Mouse (Mus musculus) activated CD4-positive, CD25-positive, alpha-beta regulatory T cell, adult 4 months (primary cell): ENCODE results near the gene Skp1a. TPM values are rescaled to one million over a fixed set of nuclear protein-coding genes. Genes with fewer than 3 reads are reported as not detected.

ENCODE experiments used
- ATAC-seq: one replicate; pipeline ENCODE4 v1.8.0; 2017
- polyA plus RNA-seq, 2 experiments: library from polyadenylated mRNA; unstranded; fragments of 100-300 nt; shearing (Covaris generic); gene quantifications; one replicate each; pipeline ENCODE4 v1.2.1; 2017

Gene Skp1a
- polyA plus RNA-seq, 2 experiments from 2014 or later: 281 to 307 TPM

DNA sequence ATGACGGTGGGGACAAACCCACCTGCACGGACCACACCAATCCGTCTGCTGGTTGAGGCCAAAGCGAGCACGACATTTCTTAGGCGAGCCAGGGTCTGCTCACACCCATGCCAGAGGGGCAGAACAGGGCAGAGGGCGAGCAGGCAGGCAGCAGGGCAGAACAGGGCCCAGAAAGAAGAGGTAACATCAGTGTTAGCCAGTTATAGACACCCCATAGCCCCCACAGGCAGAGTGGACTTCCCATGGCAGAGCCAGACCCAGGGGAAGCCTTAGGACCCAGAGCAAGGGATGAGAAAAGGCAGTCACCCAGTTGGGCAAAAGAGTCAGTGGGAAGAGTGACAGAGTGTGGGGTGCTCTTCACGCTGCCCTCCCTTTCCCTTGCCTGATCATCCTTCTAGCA lies 23.3 kb downstream of the Skp1a start:
- no peak for ATAC-seq

DNA sequence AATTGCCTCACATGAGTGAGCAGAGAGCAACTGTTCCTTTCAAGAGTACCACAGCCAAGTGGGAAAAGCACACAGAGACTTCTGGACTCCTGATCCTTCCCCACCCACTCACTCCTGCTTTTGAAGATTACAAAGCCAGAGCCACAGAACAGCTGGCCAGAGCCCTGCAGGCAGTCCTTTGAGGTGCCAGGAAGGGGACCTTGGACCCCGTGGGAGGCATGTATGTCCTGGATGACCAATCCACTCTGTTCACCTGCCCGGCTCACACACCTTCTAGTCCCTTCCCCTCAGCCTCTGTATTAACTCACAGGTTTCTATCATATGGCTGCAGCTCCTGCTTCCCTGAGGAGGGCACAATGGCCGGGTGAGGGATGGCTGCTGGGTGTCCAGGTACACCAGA lies 25.6 kb downstream of the Skp1a start:
- no peak for ATAC-seq

DNA sequence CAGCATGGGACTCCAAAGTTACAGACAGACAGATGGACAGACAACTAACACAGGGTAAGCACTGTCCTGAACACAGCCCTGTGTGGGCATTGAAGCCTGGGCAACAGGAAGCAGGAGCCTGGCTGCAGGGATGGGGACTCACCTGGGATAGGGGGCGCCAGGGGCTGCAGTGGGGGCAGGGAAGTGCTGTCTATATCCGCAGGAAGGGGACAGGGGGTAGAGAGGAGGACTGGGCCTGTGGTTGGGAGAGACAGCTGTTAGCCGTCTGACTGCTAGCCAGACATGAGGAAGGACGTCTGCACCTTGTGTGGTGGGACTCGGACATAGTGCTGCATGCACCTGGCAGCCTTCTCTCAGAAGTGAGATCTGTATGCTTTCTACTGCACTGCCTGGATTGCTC lies 26.9 kb downstream of the Skp1a start:
- ATAC-seq: no peak

DNA sequence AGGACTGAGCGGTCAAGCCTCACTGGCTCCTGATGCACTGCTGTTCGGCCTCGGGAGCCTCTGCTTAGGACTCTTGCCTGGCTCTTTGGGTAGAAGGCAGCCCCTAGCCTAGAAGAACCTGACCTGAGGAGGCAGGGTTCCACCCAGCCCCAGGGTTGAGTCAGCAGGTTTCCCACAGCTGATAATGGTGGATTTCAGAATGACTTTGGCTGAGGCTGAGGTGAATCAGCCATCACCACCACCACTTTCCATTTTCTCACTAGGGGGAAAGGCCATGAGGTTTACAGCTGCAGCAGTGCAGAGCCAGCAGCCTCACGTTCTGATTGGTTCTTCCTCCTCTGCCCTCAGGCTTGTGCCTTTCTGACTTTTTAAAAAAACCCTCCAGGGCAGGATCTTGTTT lies 29.1 kb downstream of the Skp1a start:
- ATAC-seq: no peak

DNA sequence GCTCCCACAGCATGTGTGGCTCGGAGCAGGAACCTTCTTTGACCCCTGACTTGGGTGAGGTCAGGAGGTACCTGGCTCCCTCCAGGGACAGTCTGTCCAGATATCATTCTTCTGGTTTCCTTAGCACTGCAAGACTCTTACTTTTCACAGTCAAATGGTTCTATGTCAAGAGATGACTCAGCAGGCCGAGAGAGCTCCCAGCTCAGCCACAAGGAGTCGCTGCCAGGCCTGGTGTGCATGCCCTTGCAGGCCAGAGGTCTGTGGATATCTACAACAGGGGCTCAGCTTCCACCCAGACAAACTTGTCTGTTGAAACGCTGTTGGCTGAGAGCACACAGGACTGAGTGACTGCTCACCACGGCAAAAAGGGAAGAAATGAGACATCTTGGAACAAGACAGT lies 30.1 kb downstream of the Skp1a start:
- ATAC-seq: no peak

DNA sequence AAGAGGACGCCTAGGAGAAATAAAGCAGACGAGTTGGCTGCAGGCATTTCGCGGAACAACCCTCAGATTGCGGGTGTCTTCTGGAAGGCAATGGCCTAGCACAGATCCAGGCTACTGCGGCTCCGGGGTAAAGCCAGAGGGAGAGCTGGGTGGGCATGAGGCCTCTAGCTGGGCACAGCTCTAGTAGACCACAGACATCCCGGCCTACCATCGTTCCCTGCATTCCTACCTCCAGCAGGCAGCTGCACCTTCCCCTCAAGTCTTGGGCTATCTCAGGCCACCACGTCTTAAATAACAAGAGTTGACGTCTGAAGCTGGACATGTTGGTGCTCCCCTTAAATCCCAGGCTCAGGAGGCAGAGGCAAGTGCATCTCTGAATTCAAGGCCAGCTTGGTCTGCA lies 30.5 kb downstream of the Skp1a start:
- no peak for ATAC-seq

DNA sequence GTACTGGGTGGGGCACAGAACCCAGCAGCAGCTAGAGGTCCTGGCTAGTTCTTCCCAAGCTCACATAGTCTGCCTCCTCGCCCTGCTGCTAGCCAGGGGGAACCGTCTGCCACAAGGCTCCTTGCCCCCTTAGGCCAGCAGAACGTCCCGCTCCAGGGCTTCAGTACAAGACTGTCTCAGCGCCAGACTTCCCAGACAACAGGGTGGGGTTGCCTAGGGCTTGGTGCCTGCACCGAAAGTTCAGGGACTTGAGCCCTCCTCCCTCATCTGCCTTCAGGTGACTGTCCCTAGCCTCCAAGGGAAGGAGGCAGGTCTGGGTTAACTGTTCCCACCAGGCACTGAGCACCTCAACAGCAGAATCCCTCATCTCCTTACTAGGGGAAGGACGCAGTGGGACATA lies 33.1 kb downstream of the Skp1a start:
- no peak for ATAC-seq

DNA sequence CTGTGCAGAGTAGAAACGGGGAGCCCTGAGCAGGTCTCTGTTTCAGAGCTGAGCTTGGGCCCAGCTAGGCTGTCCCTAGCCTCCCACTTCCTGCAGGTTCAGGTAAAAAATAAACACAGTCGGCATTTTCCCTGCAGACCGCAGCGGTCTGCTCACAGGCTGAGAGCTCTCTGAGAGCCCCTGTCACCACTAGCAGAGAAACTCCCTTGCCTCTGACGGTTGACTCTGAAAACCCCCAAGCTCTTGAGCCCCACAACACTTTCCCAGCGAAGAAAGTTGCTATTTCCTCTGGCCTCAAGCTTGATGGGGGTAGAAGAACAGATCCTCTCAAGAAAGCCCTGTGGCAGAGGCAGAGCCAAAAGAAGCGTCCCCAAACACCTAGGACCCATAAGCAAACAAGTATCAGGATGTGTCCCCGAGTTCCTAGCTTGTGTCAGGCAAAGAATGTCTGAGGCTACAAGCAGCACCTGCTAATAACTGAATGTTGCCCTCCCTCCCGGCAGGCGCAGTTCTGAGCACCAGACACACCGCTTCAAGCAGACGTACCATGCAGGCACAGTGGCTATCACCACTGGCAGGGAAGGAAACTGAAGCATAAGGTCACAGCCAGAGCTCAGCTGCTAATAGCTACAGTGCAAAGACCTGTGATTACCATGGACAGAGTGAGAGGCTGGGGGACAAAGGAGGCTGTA lies 34.0 kb downstream of the Skp1a start:
- ATAC-seq: peak; percentile 69

DNA sequence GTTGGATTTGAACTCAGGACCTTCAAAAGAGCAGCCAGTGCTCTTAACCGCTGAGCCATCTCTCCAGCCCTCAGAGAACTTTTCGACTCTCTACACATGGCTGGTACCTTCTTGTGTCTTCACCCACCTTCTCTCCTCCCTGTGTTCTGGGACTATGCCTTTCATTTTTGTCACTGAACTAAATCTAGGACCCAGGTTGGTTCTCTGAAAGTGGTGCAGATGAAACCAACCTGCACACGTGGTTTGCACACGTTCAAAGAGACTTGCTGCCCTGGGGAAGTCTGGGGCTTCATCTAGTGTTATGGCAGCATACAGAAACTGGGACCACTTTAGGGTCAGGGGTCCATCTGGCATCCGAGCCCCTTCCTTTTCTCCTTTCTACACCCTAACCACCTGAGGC lies 35.5 kb downstream of the Skp1a start:
- no peak for ATAC-seq

DNA sequence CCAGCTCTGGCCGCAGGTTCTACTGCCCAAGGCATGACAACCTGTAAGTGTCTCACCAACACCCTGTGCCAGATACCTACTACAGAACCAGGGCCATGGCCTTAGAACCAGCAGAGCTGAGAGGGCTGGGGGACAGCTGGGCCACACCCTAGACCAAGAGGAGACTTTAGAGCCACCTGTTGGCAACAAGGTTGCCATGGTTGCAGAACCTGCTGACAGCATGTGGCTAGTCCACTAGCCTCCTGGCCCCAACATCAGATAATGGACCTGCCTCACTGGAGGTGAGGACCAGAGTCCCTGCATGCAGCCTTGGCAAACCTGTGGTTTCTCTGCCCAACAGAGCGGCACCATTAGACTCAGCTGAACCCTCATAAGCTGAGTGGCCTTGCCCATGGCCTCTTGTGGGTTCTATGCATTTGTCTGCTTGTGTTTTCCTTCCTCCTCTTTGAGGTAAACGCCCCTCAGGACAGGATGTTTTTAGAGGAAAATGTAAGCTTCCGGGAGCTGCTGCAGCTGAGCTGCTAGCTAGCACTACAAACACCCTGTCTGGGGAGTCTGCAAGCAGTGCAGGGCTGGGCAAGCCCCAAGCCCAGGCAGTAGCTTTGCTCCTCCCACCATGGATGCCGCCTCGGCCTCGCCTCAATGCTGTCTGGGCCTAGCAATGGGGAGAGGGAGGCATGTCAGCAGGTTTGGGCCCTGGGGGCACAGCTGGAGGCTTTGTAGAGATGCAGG lies 36.5 kb downstream of the Skp1a start:
- peak; percentile 59 for ATAC-seq

DNA sequence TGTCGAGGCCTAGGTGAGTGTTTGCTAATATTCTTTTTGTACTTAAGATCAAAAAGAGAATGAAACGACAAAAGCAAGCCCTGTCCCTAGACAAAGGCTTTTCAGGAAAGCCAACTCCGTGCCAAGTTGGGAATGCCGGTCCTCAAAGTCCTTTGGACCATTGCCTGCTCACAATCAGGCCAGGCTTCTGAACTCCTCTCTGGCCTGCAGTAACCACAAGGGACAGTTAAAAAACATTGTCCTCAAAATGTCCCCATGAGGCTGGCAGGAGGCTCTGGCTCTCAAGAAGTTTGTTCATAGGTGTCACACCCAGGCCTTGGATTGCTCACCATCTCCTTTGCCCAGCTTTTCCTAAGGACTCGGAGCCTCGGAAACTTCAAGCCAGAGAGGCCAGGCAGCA lies 38.0 kb downstream of the Skp1a start:
- ATAC-seq: no peak

DNA sequence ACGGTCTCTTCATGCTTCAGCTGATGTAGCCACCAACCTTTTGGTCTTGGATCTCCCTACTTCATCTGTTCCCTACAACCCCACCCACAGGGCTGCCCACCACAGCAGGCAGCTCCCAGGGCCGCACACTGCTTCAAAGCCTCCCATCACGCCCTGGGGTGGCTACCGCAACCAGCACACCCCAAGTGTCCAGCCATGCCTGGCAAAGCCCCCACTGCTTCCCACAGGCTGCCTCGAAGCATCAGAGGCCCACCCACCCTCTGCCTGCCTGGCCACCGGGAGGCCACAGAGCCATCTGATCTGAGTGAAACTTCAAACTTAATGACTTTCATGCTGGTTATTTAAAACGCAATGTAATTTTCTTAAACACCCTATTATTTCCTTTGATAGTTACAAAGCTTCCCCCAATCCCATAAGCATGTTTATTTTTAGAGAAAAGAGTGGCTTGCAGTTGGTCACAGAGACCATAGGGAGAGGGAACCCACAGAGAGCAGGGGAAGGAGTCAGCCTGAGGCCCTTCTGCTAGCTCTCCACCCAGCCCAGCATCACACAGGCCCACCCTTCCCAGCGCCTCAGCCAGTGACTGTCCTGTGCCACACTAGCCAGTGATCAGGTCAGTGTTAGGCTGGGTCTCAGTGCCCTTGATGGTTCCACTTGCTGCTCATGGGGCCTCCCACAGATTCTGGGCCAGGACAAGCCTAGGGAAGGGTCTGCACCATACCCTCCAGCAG lies 40.1 kb downstream of the Skp1a start:
- no peak for ATAC-seq

DNA sequence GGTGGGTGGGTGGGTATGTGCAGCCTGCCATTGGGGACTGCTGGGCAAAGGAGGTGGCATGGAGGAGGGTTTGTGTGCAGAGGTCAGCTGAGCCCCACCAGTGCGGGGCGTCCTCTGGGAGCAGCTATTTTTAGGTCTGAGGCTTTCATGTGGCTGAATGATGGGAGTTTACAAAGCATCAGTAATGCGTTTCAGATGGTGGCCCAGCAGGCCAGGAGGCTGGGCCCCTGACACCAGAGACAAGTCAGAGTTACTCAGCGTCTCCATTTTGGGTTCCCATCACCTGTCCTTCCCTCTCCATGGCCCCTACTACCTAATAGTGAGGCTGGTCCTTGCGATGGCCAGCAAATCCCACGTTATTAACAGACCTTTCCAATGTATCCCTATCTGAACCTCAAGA lies 40.8 kb downstream of the Skp1a start:
- no peak for ATAC-seq

DNA sequence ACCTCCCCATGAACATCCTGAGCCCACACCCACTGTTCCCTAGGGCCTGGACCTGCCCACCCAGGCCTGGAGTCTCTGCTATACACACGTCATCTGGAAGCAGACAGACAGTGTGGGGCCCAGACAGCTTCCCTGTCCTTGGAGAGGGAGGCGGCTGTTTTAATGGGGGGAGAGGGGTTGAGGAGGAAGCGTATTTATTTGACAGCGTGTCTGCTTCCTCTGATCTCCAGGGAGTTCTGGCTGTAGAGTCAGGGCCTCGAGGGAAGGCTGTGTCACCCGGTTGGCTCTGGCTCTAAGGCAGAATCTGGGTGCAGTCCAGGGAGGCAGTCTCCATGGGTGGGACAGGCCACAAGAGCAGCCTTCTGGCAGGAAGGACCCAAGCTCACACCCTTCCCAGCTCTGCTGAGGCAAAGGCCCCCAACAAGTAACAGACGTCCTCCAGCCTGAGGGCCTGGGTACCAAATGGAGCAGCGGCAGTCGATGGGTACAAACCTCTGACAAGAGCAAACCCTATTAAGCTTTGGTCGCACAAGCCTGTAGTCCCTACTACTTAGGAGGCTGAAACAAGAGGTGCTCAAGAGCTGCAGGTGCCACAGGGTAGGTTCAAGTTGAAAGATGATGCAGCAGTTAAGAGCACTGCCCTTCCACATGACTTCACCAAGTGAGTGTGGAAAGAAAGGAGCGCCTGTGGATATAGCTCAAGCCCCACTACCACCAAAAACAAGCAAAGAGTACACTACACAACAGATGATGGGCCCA lies 41.6 kb downstream of the Skp1a start:
- no peak for ATAC-seq

DNA sequence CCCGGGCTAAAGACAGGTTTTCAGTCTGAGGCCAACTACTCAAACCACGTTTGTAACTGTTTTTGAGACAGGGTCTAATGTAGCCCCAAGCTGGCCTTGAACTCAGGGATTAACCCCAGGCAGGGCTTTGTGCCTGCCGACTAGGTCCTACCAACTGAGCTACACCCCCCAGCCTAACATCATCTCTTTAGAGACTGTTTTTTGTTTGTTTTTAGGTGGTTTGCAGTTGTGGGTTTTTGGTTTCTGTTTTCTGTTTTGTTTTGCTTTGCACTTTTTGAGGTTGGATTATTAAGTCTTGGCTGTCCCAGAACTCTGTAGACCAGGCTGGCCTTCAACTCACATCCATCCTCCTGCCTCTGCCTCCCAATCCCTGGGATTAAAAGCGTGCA lies 42.1 kb downstream of the Skp1a start:
- ATAC-seq: peak; percentile 36

DNA sequence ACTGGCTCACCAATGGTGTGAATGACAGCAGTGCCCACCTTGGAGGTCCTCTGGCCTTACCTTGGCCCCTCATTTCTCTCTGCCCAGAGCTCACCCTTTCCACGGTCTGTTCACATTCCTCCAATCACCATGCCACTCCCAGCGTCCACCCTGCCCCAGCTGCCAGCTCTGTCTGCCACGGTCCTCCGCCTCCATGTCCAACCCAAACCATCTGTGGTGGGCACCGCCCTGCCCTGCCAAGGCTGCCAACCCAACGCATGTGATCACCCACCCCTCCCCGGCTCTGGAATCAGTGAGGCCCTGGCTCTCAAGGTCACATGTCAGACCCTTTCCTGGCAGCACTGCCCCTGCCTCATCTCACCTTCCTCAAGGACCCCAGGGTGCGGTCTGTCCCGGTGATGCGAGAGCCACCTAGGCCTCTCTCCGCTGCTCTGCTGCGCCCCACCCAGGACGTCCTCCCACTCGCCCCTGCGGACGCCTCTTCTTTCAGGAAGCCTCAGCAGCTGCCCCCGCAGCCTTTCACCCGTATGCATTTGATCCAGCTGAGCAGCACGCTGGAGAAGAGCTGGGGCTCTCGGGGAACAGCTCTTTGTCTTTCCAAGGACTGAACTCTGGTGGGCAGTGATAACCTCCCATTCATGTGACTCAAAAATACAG lies 42.8 kb downstream of the Skp1a start:
- ATAC-seq: peak; percentile 9

DNA sequence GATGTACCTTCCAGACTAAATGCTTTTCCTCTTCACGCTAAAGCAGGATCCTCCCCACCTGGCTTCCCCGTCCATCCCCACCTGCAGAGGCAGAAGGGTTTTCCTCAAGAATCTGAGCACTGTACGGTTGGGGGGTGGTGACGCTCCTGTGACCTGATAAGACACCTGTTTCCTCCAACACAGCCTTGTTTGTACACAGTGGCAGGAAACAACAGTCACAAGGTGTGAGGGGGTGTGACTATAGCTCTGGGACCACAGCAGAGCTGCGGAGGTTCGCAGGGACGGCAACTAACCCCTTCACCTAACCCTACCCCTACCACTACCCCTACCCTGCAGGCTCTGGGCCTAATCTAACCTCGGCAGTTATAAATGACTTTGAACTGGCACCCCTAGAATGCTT lies 43.6 kb downstream of the Skp1a start:
- peak; percentile 76 for ATAC-seq

DNA sequence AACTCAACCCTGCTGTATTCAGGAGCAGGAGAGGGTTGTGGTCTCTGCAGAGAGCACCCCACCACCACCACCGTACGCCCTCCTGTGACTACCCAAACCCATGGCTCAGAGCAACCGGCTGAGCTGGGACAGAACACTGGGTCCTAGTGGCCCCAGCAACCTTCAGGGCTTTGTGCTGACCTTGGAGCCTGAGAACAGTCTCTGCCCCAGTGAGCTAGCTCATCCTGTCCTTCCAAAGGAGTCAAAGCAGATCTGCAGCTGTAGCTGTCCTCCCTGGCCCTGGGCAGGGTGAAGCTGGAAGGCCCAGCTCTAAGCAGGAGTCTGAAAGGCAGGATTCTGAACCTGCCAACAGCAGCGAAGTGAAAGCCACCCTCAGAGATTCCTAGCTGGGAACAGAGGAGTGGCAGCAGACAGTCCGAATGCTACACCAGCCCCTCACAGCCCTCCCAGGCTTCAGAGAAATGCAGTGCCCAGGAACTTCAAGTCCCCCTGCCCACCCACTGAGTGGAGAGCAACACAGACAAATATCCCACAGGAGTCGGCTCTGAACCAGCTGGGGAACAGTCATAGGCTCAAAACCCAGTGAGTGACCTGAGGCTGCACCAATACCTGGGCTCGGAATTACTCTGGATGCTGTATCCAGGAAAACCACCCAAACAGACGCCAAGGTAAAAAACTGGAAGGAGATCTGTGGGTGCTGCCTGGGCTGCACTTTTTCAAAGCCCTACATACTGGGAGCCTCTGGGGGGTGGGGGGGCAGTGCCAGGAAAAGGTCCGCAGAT lies 44.2 kb downstream of the Skp1a start:
- no peak for ATAC-seq

DNA sequence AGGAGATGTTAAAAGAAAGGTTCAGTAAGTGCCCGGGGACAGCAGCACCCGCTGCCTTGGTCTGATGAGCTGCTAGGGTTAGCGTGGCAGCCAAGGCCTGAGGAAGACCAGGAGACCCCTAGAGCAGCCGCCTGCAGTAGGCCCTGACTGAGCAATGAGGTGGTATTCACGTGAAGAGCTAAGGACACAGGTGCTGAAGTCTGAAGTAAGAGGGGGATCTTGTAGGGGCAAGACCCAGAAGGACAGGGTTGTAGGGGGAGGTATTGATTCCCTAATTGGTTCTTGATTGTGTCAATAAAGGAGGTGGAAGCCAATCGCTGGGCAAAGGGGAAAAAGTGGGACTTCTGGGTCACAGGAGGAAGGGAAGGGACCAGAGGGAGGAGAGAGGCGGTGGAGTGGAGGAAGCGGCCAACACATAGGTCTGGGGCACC lies 45.2 kb downstream of the Skp1a start:
- ATAC-seq: no peak

DNA sequence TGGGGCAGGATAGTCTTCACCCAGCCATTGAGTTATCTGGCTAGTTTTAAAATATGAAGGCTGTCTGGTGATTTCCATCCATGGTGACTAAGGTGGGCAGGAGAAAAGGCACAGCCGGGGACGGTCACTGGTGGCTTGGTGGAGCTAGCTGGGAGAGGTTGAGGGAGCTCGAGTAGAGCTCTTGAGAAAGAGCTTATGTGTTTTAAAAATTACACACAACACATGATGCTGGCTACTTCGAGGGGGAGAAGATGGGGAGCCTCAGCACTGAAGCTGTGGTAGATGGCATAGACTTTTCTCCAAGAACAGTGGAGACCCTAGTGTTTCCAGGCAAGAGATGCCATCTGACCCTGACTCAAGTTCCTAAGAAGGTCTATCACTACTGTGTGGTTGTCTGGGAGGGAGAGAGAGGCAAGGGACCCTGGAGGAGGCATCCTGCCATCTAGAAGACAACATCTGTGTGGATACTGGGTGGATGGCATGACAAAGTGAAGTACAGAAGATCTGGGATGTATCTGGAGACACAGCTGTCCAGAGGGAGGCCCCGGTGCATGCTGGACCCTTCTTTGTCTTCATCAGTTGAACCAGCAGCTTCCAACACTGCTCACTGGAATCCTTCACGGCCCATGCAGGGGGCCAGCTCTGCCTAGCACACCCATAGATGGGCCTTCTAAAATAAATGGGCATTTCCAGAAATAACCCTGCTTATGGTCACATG lies 45.8 kb downstream of the Skp1a start:
- no peak for ATAC-seq

DNA sequence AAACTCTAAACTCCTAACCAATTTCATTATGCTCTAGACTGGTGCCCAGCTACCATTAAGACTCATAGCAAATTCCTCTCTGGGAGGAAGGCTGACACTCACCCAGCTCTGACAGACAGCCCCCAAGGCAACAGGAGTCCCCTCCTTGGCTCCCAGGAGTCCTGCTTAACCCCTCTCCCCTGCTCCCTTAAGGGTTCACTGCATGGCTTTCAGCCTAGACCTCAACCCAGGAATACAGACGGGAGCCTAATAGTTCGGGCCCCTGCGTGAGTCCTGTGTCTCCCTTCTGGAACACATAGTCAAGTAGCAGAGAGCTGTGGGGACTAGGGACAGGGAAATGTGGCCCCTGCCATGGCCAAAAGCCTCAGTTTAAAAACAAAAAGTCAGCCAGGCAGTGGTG lies 46.4 kb downstream of the Skp1a start:
- no peak for ATAC-seq
